Mouse (Mus musculus): ENCODE measurements around the gene Wasf2. TPM values are rescaled to one million over a fixed set of nuclear protein-coding genes. Genes with fewer than 3 reads are reported as not detected.

Gene Wasf2
- total RNA-seq, 2 experiments from 2014 or later: 28.9 to 32.8 TPM

DNA sequence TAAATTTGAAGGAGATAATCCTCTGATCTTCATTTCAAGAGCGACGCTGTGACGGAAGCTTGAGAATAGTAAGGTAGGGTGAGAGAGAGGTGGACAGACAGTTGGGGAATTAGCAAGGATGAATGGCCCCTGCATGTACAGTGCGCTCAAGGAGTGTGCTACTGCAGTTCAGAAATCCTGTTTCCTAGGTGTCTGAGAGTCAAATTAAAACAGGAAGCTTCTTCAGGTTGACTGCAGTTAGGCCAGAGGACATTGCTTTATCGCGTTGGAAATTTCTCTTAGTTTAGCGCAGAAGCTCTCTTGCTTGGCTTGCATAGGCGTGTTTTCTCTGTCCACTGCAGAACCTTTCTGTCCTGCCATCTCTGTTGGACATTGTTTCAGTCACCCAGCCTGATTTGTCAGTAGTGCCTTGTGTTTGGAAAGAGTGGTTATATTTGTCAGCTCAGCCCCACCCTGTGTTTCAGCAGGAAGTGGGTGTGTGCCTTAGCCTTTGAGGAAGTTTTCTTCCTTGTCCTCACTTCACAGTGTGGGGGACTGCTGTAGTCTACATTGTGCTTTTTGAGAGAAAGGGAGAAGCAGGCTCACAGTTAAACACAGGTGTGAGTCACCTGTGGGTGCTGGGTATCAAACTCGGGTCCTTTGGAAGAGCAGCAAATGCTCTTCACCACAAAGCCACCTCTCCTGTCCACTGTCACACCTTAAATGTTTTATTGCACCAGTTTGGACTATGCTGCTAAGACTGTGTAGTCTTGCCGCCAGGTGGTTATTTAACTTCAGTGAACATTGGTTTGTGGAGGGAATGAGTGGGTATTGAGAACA lies 39.1 kb downstream of the Wasf2 start:
- no peak for DNase-seq (ENCODE audit: extremely low spot score in 1 of 2, low spot score in 1 of 2)

DNA sequence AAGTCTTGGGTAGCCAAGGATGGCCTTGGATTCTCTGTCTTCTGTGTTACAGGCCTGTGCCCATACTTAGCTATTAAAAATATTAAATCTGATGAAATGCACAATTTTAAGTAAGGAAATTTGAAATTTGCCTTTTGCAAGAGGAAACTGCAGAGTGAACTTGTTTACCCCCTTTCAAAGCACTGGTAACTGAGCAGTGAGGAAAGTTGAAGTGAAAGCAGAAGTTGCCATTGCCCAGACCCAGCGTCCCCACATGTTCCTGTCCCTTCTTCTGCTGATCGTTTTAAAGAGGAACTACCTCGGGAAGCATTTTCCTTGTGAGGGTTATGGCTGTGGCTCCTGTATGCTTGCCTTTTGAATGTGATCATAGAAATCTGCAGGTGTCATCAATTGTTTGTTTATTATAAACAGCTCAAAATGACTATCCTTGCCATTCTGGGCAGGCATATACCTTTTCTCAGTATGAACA lies 39.8 kb downstream of the Wasf2 start:
- no peak for DNase-seq (ENCODE audit: extremely low spot score in 1 of 2, low spot score in 1 of 2)

DNA sequence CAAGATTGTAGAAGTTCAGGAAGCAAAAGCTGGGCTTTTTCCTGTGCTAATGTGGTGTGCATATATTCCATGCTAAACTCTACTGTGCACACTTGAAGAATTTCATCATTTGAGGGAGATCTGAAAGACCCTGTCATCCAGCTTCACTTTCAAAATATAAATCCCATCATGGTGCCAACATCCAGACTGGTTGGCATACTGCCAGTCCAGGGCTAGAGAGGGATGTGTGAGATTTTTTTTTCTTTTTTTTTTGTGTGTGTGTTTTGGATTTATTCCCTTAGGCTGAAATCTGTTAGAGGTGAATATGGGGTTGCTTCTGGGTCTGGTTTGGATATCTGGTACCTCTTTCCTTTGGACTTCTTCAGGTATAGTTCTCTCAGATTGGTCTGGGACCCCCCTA lies 40.3 kb downstream of the Wasf2 start:
- peak in 1 of 2 experiments; percentile 24 for DNase-seq (ENCODE audit: extremely low spot score in 1 of 2, low spot score in 1 of 2)

GRCm38 (mm10) chr4:133172451-133172850 lies 42.1 kb downstream of the Wasf2 start:
- no peak for DNase-seq (ENCODE audit: extremely low spot score in 1 of 2, low spot score in 1 of 2)

- DNase-seq (ENCODE audit: extremely low spot score in 1 of 2, low spot score in 1 of 2): no peak
Observed at GRCm38 (mm10) chr4:133174361-133174760, 44.1 kb downstream of the Wasf2 start.

DNA sequence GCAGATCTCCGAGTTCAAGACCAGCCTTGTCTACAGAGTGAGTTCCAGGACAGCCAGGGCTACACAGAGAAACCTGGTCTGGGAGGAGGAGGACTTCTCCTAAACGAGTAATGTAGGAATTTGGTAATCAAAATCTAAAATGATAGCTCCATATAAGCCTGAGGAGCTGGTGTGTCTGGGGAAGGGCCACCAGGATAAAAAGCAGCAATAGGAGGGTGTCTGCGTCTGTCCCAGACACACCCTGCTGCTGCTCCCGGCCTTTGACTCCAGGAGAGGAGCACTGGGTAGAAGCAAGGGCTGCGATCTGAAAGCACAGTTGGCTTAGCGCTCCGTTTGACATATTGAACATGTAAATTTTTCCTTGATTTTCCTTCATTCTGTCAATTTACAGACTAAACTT lies 45.0 kb downstream of the Wasf2 start:
- DNase-seq (ENCODE audit: extremely low spot score in 1 of 2, low spot score in 1 of 2): no peak

- DNase-seq (ENCODE audit: extremely low spot score in 1 of 2, low spot score in 1 of 2): peak; percentile 24 to 26
Observed at GRCm38 (mm10) chr4:133175998-133176760, 45.9 kb downstream of the Wasf2 start.

- peak; percentile 18 to 29 for DNase-seq (ENCODE audit: extremely low spot score in 1 of 2, low spot score in 1 of 2)
Observed at GRCm38 (mm10) chr4:133176761-133177403, 46.6 kb downstream of the Wasf2 start.

DNA sequence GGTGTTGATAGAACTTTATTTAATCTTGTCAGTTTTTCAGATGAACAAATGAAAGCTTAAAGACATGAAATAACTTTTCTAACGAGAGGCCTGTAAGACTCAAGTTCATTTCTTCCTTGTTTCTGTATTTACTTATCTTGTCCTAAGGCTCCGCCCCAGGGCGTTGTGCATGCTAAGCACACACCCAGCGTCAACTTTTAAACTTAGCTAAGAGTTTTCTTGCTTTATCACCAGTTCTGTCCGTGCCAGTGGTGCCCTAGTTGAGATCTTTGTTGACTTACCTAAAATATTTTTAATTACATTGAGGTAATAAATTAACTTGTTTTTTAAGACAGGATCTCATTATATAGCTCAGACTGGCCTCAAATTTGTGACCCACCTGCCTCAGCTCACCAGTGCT lies 48.0 kb downstream of the Wasf2 start:
- DNase-seq (ENCODE audit: extremely low spot score in 1 of 2, low spot score in 1 of 2): no peak

GRCm38 (mm10) chr4:133179258-133179657 lies 49.0 kb downstream of the Wasf2 start:
- DNase-seq (ENCODE audit: extremely low spot score in 1 of 2, low spot score in 1 of 2): no peak

GRCm38 (mm10) chr4:133182439-133183033 lies 52.2 kb downstream of the Wasf2 start:
- no peak for DNase-seq (ENCODE audit: extremely low spot score in 1 of 2, low spot score in 1 of 2)

DNA sequence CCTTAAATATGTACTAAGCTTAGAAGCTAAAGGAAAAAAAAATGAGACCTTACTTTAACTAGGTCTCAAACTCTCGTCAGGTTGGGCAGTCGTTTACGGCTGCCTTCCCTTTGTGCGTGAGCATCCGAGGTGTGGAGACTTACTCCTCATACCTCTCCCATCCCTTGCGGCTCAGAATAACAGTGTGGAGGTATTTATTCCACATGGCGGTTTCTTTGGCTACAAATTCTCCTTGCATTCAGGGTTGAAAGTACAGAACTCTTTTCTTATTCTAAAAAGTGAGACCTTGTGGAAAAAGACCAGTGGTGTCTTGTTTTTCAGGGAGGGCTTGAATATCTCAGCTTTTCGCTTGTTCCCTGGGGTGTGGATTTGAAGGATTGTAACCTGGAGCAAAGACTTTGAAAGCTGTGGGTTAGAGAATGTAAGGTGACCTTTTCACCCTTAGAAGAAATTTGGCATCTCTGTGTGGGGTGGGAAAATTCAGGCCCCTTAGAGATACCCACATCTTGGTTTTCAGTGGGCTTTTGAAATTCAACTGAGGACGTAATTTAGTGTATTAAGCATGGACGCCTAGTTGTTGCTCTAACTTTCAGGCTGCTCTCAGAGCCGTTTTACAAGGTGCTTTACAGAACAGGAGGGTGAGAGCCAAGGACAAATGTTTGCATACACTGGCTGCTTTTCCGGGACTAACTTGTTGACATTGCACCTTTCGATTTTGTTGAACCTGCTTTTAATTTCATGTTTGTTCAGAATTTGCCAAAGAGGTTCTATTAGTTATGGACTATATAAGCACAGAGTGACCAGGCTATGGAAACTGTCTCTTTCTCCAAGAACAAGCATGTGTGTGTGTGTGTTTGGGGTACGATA lies 54.0 kb downstream of the Wasf2 start:
- DNase-seq (ENCODE audit: extremely low spot score in 1 of 2, low spot score in 1 of 2): no peak

GRCm38 (mm10) chr4:133184898-133185665 lies 54.8 kb downstream of the Wasf2 start:
- no peak for DNase-seq (ENCODE audit: extremely low spot score in 1 of 2, low spot score in 1 of 2)

- no peak for DNase-seq (ENCODE audit: extremely low spot score in 1 of 2, low spot score in 1 of 2)
Observed at GRCm38 (mm10) chr4:133185893-133186292, 55.6 kb downstream of the Wasf2 start.

DNA sequence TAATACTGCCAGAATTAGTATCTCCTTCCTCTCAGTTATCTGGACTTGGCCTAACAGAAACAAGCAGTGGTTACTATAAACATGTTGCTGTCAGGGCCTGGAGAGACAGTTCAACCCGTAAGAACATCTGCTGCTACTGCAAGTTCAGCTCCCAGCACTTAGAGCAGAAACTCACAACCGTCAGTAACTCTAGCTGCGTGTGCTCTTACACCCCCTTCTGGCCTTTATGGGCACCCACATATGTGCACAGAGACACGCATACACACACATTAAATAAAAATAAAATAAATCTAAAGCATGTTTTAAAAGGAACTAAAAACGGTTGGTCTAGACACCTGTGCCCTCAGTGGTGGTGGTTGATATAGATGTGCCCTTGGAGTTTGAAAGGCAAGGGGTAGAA lies 56.6 kb downstream of the Wasf2 start:
- no peak for DNase-seq (ENCODE audit: extremely low spot score in 1 of 2, low spot score in 1 of 2)

GRCm38 (mm10) chr4:133189396-133189795 lies 59.1 kb downstream of the Wasf2 start:
- DNase-seq (ENCODE audit: extremely low spot score in 1 of 2, low spot score in 1 of 2): no peak

GRCm38 (mm10) chr4:133194482-133194881 lies 64.2 kb downstream of the Wasf2 start:
- DNase-seq (ENCODE audit: extremely low spot score in 1 of 2, low spot score in 1 of 2): no peak

DNA sequence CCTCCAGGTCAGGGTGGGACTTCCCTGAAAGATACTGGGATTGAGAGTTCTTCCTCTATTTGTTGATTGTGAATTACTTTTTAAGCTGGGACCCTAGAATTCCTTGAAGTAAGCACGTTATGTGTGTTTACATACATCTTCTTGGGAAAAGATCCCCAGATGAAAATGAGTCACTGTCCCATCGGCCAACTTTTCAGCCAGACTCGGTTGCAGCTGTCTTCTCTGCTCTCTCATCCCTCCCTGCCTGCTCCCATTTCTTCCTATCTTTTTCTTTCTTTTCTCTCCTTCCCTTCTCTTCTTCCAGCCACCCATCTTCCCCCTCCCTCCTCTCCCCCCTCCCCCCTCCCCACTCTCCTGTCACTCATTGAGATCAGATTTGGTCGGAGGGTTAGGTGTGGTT lies 64.7 kb downstream of the Wasf2 start:
- no peak for DNase-seq (ENCODE audit: extremely low spot score in 1 of 2, low spot score in 1 of 2)

- DNase-seq (ENCODE audit: extremely low spot score in 1 of 2, low spot score in 1 of 2): no peak
Observed at GRCm38 (mm10) chr4:133196136-133196535, 65.8 kb downstream of the Wasf2 start.
